Mouse (Mus musculus): ENCODE results near the gene Mypn.

- no peak for TF ChIP-seq GATA1 (IDR thresholded peaks at IDR 0.05; ENCODE audit: borderline replicate concordance, low read length)
- no peak for TF ChIP-seq FLI1 (IDR thresholded peaks at IDR 0.05; ENCODE audit: low read length)
Observed at GRCm38 (mm10) chr10:63176471-63176931, 27.3 kb downstream of the Mypn start.

Data from megakaryocyte, embryonic 14.5 days (primary cell).